Mouse (Mus musculus) embryo, embryonic 10.5 days (tissue): Measurements from ENCODE around the gene Edn2.

Experiments used
- DNase-seq: peaks from one replicate; pipeline ENCODE4 v3.0.0-alpha.2; 2015; ENCODE audit warnings: low spot score

Edn2 gene

DNA sequence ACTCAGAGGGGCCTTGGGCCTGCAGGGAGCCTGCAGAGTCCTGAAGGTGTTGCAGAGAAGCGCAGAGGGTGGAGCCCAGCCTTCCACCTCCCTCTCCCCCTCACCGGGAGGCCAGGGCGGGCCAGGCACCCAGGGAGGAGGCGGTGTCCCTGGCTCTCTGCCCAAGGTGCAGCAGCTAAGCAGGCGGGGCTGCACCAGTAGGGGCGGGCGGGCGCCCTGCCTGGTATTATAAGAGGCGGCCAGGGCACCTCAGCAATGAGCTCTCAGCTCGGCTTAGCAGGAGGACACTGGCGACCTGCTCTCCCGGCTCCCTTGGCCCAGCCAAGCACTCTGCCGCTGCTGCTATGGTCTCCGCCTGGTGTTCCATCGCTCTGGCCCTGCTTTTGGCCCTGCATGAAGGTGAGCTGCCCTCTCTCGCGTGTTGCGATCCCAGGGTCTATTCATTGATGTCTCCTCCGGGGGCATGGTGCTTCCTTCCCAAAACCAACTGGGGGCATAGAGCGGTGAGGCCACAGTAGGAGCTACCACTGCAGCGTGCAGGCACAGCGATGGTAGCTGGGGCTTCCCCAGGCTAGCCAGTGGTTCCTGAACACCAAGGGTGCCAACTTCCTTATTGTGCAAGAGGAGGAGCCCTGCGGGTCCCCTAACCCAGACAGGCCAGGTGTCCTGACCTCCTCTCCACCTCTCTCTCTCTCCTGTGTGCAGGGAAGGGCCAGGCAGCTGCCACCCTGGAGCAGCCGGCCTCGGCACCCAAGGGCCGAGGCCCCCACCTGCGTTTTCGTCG is at the start of gene Edn2:
TSS of gene Edn2 (plus strand) at position 41 of the 784 bp plus-strand sequence.
- no peak for DNase-seq

DNA sequence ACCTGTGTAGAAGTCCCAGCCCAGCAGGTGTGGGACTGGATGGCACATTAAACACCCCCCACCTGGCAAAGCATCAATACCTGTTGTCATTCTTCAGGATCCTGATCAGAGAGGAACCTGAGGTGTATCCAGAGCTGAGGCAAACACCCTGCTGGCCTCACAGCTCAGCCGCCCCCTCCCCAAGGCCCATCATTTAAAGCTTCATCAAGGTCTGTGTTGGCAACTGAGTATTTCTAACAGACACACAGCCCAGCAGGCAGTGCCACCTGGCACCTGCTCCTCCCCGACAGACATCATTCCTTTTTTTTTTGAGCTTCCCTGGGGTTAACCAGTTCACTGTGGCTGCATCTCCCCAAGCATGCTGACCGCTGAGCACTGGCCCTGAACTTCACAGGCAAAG is 45.5 kb upstream of the Edn2 start:
- no peak for DNase-seq

DNA sequence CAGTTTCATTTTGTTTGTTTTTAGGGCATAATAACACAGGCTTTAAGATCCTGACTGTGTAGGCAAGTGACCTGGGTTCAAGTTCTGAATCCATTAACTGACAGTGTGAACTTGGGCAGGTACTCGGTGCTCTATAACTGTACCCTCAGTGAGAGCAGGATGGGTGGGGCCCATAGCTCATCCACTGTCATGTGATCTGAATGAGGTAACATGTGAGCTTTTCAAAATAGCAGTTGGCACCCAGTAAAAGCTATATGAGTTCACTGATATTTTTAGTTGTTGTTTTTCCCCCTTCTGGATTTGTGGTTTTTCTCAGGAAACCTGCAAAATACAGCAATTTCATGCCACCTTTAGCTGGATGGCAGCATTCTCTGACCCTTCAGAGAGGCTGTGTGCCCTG is 44.7 kb upstream of the Edn2 start:
- no peak for DNase-seq

DNA sequence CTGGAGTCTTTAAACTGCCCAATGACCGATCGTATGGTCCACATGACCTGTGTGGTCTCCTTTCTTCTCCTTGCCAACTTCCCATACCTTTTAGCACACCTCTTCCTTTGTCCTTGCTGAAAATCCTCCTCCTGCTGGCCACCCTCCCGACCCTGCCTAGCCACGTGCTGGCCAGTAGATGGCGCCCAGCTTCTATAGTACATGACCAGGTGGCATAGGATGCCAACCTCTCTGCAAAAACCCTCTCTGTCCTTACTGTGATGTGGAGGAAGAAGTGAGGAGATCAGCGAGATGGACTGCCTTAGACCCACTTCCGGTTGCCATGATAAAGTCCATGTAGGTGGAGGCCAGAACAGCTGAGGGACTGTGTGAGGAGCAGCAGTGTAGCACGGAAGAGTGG is 40.7 kb upstream of the Edn2 start:
- peak; percentile 40 for DNase-seq

DNA sequence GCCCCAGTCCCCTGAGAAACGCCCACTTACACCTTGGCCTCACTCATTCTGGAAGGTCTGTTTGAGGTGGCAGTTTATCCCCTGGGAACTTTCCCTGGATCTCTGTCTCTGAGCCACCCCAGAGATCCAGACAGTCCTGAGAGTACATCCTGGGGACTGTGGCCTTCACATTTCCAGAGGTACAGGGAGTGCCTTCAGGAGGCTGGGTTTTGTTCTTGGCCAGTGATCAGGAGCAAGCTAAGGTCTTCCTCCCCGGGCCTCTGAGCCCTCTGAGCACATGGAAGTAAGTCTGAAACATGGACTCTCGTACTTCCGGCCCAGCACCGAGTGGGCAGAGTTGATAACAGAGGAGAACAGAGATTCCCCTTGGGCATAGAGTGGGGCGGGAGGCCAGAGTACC is 36.4 kb upstream of the Edn2 start:
- no peak for DNase-seq

DNA sequence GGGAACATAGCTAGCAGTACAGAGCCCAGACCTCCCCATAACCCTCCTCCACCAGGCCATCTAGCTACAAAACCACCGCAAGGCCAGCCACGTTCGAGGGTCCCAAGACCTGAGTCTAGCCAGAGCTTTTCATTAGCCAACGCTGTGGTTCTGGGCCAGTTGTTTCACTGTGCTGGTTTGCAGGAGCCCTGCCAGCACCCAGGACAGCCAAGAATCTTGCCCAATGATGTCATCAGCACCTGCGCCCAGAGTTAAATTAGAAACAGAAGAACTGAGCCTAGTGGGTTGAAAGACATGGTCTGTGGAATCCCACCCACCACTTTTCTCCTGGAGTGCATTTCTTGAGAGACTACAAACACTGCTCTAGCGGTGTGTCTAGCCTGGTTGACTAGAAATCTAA is 35.0 kb upstream of the Edn2 start:
- no peak for DNase-seq

DNA sequence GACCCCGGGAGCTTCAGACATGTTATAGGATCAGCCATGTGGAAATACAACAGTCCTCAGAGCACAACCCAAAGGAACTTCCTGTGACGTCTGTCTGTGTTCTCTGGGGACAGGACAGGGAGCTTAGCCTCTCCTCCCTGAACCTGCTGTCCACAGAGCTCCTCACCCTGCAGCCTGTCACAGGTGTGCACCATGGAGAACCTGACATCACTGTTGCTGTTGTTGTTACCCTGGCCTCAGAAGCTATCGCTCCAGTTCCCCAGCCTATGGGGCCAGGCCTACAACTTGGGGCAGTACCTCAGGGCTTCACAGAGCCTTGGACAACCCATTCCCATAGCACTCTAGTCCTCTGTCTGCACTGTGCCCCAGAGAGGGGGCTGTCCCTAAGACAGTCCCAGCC is 33.7 kb upstream of the Edn2 start:
- no peak for DNase-seq

DNA sequence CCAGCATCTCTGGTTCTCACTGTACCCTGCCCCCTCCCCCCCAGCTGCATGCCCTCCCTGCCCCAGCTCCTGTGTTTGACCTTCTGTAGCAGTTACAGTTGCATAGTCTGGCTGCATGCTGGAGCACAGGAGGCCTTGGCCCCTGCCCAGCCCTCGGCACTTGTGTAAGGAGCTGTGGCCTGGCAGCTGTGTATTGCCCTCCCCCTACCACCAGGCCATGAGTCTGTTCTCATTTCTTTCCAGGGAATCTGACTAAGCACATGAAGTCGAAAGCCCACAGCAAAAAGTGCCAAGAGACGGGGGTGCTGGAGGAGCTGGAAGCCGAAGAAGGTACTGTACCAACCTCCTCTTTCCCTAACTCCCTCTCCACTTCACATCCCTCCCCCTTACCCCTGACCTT is 33.0 kb upstream of the Edn2 start:
- no peak for DNase-seq

DNA sequence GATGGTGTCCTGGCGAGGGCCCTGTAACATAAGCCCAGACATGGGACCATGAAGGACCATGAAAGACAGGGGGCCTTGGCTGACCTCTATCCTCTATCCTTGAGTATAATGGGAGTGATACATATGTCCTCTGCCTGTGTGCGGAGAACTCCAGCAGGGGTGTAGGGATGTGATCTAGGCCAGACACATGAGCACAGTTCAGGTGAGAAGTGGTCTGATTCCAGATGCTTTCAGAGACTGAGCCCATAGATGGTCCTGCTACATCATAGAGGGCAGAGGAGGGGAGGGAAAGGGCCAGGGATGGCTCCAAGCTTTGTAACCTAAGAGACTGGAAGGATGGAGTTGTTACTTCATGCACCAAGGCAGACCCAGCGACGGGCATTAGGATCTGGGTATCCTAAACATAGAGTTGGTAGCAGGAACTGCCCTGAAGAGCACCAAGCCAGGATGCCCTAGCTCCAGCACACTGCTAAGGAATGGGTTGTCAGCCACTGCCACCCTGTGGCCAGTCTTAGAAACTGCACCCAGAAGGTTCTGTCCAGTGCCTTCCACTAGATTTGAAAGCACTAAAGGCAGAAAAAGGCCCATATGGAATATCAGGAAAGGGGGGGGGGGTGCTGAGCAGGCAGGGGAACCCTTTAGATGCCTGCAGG is 31.6 kb upstream of the Edn2 start:
- DNase-seq = peak; percentile 80

DNA sequence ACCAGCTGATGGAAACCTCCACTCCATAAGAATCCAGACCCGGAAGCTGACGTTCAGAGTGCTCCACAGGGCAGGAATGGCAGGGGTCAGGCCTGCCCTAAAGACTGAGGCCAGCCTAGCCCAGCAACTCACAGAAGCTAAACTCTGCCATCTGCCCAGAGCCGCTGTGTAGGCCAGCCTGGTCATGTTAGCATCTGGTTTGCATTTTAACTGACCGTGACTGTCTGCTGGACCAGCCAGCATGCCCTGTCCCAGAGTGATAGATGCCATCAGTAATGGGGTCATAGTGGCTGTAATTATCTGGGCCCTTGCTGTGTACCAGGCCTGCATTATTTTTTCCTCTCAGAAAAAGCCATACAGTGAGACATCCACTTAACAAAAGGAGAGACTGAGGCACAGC is 30.1 kb upstream of the Edn2 start:
- peak; percentile 41 for DNase-seq

DNA sequence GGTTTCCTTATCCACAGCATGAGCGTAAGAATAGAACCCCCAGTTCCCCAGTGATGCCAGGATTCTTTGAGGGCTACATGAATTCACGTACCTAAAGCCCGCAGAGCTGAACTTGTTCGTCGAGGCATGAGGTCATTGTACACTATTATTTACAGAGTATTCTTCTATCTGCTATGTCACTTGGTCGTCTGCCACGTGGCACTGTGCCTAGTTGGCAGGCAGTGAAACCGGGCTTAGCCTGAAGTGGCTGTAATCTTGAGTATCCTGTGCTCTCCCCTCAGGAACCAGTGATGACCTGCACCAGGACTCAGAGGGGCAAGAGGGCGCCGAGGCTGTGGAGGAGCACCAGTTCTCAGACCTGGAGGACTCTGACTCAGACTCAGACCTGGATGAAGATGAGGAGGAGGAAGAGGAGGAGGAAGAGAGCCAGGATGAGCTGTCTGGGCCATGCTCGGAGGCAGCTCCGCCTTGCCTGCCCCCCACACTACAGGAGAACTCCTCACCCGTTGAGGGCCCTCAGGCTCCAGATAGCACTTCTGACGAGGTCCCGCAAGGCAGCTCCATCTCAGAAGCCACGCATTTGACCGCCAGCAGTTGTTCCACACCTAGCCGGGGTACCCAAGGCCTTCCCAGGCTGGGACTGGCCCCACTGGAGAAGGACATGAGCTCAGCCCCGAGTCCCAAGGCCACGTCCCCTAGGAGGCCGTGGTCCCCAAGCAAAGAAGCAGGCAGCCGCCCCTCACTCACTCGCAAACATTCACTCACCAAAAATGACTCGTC is 29.4 kb upstream of the Edn2 start:
- DNase-seq = no peak

DNA sequence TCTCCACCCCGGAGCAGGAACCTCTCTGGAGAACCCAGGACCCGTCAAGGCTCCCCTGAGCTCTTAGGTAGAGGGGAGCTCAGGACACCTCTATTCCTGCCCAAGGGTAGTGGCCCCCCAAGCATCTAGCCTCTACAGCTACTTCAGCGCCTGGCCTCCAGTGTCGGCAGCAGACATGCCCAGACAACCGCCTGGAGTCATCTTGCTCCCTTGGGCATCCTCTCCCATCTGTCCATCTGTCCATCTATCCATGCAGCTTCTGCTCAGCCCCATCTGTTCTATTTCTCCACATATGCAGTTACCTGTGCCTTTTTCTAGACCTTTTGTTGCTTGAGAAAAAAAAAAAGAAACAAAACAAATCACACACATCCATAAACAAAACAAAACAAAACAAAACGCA is 26.8 kb upstream of the Edn2 start:
- no peak for DNase-seq

DNA sequence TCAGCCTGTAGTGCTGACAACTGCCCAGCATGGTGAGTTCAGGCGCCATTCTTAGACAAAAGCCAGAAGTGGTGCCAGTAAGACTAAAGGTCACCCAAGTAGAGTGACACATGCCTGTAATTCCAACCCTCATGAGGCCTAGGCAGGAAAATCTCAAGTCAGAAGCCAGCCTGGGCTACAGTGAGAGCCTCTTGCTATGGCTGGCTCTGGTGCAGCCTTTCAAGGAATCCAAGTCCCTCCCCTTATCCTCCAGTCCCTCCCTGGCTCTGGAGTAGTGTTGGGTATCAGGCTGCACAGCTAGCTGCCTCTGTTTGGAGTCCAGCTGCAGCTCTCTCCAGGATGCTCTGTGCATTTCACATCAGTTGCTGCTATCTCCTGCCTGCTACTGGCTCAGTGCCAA is 19.2 kb upstream of the Edn2 start:
- DNase-seq = no peak

DNA sequence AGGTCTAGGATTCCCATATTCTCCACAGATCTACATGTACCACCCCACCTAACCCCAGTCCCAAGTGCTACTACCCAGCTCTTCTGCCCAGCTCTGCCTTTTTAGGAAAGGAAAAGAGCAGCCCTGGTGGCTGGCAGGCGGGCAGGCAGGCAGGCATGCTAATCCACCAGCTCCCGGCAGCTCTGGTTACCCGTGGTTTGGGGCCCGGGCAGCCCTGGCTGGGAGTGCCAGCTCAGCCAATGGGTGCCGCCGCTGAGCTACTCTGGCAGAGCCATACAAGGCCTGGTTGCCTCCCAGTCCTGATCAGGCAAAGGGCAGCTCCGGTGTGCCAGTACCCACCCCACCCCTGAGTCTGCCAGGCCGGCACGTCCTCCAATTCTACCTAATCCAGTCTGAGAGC is 18.1 kb upstream of the Edn2 start:
- no peak for DNase-seq

DNA sequence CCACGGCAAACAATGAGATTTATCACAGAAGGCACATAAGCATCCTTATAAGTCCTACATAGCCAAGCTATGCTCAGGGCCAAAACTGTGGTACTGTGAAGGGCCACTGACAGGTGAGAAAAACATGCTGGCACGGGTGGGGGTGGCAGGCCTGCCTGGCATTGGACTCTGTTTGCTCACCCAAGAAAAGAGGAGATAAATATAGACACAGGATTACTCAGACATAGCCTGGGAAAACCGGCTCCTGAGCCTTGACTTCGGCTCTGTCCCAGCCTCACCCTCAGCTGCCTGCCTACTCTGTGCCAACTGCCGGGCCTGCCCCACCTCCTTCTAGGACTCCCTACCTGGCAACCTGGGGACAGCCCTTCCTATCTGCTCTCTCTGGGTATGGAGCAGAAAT is 16.7 kb upstream of the Edn2 start:
- DNase-seq = no peak

DNA sequence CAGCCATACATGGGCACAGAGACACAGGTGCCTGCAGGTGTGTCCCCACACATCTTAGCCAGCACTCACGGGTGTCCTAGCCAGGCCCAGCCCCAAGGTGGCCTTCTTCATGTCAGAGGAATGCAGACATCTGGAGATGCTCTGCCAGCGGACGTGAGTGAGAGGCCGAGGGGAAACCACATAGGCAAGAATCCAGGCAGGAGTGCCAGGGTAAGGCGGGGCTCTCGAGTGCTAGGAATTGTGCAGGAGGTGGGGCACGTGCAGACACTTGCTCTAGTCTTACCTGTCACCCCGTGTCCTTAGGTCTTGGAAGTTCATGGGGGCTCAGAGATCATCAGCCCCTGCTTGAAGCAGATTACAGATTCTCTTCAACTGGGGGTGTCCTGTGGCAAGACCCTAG is 15.1 kb upstream of the Edn2 start:
- DNase-seq = no peak

DNA sequence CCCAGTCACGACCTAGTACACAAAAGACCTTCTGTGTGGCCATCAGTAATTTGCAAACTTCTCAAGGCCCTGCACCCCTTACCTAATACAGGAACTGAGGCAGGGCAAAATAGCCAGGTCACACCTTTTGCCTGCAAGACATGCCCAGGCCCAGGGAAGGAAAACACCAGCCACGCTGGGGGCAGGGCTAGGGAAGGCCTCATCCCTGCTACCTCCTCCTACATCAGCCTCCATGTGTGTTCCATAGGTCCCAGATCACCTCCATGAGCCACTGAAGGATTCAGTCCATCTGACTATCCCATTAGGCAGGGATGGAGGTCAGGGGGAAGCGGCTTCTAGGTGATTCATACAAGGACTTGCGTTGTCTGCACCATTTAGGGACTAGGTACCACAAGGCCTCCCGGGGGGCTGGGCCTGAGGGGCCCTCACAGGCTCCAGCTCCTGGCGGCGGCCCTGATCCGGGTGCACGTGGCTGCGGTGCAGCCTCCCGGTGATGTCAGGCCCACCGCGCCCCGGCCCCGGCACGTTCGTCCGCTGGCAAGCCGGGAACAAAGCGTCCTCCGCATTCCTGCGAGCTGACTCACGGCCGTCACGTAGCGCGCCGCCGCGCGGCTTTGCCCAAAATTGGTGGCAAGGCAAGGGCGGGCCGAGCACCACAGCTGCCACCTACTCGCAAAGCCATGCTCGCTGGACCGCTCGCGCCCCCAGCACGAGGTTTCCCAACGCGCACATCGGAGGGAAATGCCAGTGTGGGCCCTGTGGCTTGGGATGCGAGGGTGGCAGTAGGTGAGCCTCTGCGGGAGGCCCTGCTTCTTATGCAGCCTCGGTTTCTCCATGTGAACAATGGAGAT is 12.5 kb upstream of the Edn2 start:
- DNase-seq = peak; percentile 84

DNA sequence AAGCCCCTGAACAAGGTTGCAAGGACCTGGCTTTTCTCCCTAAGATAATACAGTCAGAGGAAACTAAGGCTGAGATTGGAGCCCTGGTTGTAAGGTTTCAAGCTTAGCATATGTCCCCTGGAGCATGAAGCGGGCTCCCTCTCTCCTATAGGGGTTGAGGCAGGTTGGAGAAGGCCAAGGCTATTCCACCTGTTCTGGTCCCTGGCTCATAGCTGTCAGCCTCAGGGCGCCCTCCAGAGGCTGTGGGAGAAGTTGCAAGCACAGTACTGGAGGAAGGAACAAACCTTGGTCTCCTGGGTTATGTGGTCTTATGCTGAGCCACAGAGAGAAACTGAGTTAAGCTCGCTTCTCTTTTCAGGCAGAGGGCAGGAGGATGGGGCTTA is 11.9 kb upstream of the Edn2 start:
- DNase-seq = peak; percentile 75

DNA sequence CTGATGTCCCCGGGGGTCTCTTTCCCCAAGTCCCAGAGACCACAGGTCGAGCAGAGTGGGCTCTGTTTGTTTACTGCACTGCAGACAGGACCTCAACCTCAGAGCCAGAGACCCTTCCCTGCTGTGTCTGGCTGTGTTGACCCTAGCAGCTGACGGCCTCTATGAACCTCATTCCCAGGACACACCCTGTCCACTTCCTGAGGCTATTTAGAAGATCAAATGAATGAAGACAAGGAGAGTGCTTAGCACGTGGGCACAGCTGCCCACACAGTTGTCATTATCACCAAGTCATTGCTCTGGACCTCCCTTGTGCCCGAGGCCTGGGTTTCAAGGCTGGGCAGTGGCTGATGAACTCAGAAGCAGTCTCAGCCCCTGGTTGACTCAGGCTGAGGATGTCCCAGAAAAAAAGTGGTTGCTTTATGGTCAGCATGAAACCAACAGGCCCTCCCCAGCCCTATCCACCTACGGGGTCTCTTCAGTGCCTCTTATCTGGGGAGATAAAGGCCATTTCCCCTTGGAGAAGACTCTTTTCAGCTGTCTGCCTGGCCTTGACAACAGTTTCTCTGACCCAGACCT is 10.6 kb upstream of the Edn2 start:
- DNase-seq = no peak

DNA sequence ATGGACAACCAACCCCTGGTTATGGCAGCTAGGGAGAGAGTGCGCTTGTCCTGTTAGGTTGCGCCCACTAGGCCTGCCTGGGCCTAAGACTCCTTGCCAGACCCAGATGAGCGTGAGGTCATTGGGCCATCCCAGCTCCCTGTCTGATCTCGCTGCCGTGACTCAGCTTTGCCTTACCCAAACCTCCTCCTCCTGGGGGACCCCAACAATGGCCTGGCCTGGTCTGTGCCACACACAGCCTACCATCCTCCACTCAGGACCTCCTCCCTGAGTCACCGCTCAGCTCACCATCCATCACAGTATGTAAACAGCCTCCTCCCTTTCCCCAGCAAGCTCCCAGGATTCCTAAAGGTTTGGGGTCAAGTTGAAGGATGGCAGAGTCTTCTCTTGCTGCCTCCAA is 9.1 kb upstream of the Edn2 start:
- no peak for DNase-seq

DNA sequence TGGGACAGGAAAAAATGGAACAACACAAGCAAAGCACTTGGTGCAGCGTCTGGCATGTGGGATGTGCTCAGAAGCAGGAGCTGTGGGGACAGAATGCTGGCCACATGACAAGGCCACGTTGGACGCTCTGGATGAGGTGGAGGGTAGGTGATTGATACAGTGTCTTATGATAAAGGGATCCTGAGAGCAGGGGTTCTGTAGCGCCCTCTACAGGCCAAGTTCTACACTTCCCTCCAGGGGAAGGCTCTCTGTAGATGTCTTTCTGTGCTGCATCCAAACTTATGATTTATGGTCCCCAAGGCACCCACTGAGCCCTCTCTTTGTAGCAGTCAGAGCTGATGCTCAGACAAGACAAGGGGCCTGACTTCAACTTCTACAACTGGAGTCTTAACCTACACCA is 8.4 kb upstream of the Edn2 start:
- DNase-seq = no peak

DNA sequence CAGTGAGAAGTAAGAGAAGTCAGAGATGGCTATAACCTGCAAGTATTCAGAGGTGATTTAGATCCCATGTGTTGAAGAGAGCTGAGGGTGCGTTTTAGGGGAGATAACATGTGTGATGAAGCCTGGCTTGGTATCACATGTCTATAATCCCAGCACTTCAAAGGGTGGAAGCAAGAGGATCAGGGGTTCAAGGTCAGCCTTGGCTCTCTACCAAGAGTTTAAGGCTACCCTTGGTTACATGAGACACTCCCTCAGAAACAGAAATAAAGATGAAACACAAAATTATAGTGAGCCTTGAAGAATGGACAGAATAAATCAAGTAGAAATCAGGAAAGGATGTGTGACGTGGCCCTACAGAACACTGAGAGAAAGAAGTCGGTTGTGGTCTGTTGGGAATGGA is 7.3 kb upstream of the Edn2 start:
- no peak for DNase-seq
